Comparison of ENCODE assay signal across 9 mouse cellular contexts in genomic region chr13:97939433-97940160, GRCm38 (mm10).
DNase-seq lines count a peak whose midpoint lies in the region; ATAC-seq and TF ChIP-seq lines count a peak whose summit lies in the region.
"Had no signal": no experiment of that assay in that cellular context is flagged by ENCODE, and none has a peak within 500 bp of the region (broad histone marks: within the 10 kb centered on the region; RNA-seq: fewer than 3 reads in every experiment).

No protein-coding gene starts in this region.

- no peaks in the 10 kb centered on the region for H3K36me3 ChIP-seq in thymus, adult 2 months (ENCODE audit: control insufficient read depth, insufficient read depth, low read length)
- H3K36me3 ChIP-seq in intestine, postnatal 0 days (ENCODE audit: control insufficient read depth, insufficient read depth) = peaks cover 4% of the 10 kb centered on the region; the same call in 1 of the 2 replicates
- H3K36me3 ChIP-seq: heart, embryonic 15.5 days had no signal

- no peaks in the 10 kb centered on the region for H3K9me3 ChIP-seq in intestine, postnatal 0 days (ENCODE audit: control insufficient read depth)
- H3K9me3 ChIP-seq: heart, embryonic 15.5 days had no signal

- H3K4me2 ChIP-seq in intestine, postnatal 0 days (replicated peaks; ENCODE audit: low read depth) = no peak overlapping the region
- H3K4me2 ChIP-seq: heart, embryonic 15.5 days had no signal

- no peak for DNase-seq in gastrocnemius, adult 2 months
- DNase-seq in gastrocnemius, postnatal 14 days = no peak
- peak; percentile 25 for DNase-seq in thymus, adult 2 months
- DNase-seq in thymus, adult 18-20 months = no peak
- peak; percentile 52 for DNase-seq in mesoderm, embryonic 11.5 days (ENCODE audit: low read depth, low spot score)
- no peak for DNase-seq in urinary bladder, postnatal 10 days (ENCODE audit: low spot score)
- DNase-seq in spleen, adult 12 weeks (ENCODE audit: low spot score) = no peak

- H3K27ac ChIP-seq in gastrocnemius, adult 2 months = no peak overlapping the region
- no peak overlapping the region for H3K27ac ChIP-seq in thymus, adult 2 months (ENCODE audit: control insufficient read depth, insufficient read depth, low read length)
- H3K27ac ChIP-seq in intestine, postnatal 0 days (ENCODE audit: low read depth, low read length) = no peak overlapping the region
- H3K27ac ChIP-seq: heart, embryonic 15.5 days had no signal

- H3K4me3 ChIP-seq in gastrocnemius, adult 2 months = no peak overlapping the region
- H3K4me3 ChIP-seq in thymus, adult 2 months (ENCODE audit: control insufficient read depth, insufficient read depth, low read length) = no peak overlapping the region
- no peak overlapping the region for H3K4me3 ChIP-seq in intestine, postnatal 0 days (ENCODE audit: low read depth, low read length)
- H3K4me3 ChIP-seq: heart, embryonic 15.5 days had no signal

- H3K4me1 ChIP-seq in thymus, adult 2 months (replicated peaks; ENCODE audit: control insufficient read depth, insufficient read depth, low read length) = peaks cover 11% of the 10 kb centered on the region
- H3K4me1 ChIP-seq in intestine, postnatal 0 days (replicated peaks; ENCODE audit: control insufficient read depth, insufficient read depth, low read length) = no peaks in the 10 kb centered on the region; the same call in 1 of the 2 replicates

- intact Hi-C loops in gastrocnemius, adult 2 months (cut with DNase I) = loop anchor here (5.0 kb wide), 1 partner anchor 337 kb away; no protein-coding TSS in a partner anchor
- intact Hi-C loops in gastrocnemius, postnatal 14 days (cut with DNase I; ENCODE audit: low total_unique reads) = loop anchor here (2.0 to 10.0 kb wide), 2 partner anchors 65 to 705 kb away; no protein-coding TSS in a partner anchor

- 87% methylated on average over 15 of the region's 15 CpGs for WGBS in thymus, adult 2 months
- WGBS in intestine, postnatal 0 days = 64% methylated on average over 15 of the region's 15 CpGs

- no peak overlapping the region for H3K9ac ChIP-seq in intestine, postnatal 0 days (ENCODE audit: low read depth, low read length)
- H3K9ac ChIP-seq: heart, embryonic 15.5 days had no signal

- ATAC-seq in intestine, postnatal 0 days = peak; percentile 45

- no peak for TF ChIP-seq POLR2A in thymus, adult 2 months (IDR thresholded peaks at IDR 0.05; ENCODE audit: control insufficient read depth, extremely low read depth, insufficient read depth, low read length, poor library complexity)

- H3K27me3 ChIP-seq in thymus, adult 2 months (ENCODE audit: control insufficient read depth, insufficient read depth, low read length) = no peaks in the 10 kb centered on the region
- no peaks in the 10 kb centered on the region; the same call in 1 of the 2 replicates for H3K27me3 ChIP-seq in intestine, postnatal 0 days (replicated peaks; ENCODE audit: control insufficient read depth, insufficient read depth, low read length)
- H3K27me3 ChIP-seq: heart, embryonic 15.5 days had no signal

- TF ChIP-seq CTCF in gastrocnemius, adult 2 months (IDR thresholded peaks at IDR 0.05) = peak; percentile 43
- no peak for TF ChIP-seq CTCF in thymus, adult 2 months (IDR thresholded peaks at IDR 0.05; ENCODE audit: borderline replicate concordance, control insufficient read depth, extremely low read depth, insufficient read depth, low read length, poor library complexity)
- TF ChIP-seq CTCF in intestine, postnatal 0 days (IDR thresholded peaks at IDR 0.05; ENCODE audit: low read depth) = peak; percentile 63

Comparison
In these comparisons a context has a peak if more than half of its experiments do, and no peak if none do; other contexts are left out.
1. DNase-seq: peak in thymus, adult 2 months (single experiment) and mesoderm, embryonic 11.5 days (single experiment); none in gastrocnemius, adult 2 months (single experiment), gastrocnemius, postnatal 14 days (single experiment), thymus, adult 18-20 months (0 of 2), urinary bladder, postnatal 10 days (single experiment) and spleen, adult 12 weeks (single experiment).